Mouse (Mus musculus): ENCODE data around the gene Cfap52. TPM values are rescaled to one million over a fixed set of nuclear protein-coding genes. Genes with fewer than 3 reads are reported as not detected.

Gene Cfap52
- polyA plus RNA-seq, 1 experiment from 2014 or later: 0.34 TPM

Other genes with a start within 250 kb of the Cfap52 start
- not detected in 2 replicates for gene Glp2r, start 194.5 kb downstream of the Cfap52 start, polyA plus RNA-seq (2016; fragmentation: Nextera tagmentation; extraction: Ambion mirVana)
- not detected in 2 replicates for gene Gsg1l2, start 191.0 kb downstream of the Cfap52 start, polyA plus RNA-seq (2016; fragmentation: Nextera tagmentation; extraction: Ambion mirVana)
- gene Dhrs7c, start 167.5 kb downstream of the Cfap52 start, polyA plus RNA-seq (2016; fragmentation: Nextera tagmentation; extraction: Ambion mirVana): not detected in 2 replicates
- 0.46 and 1.1 TPM in 2 replicates for gene Usp43, start 43.5 kb downstream of the Cfap52 start, polyA plus RNA-seq (2016; fragmentation: Nextera tagmentation; extraction: Ambion mirVana)
- gene Stx8, start 542 bp upstream of the Cfap52 start, polyA plus RNA-seq (2016; fragmentation: Nextera tagmentation; extraction: Ambion mirVana): 39.5 and 43.7 TPM in 2 replicates